Mouse (Mus musculus) heart, postnatal 0 days (tissue): ENCODE measurements around the gene Tmem144.

Experiments
- CTCF ChIP-seq: IDR thresholded peaks from 2 replicates; pipeline ENCODE4 v1.5.1; 2016; ENCODE audit warnings: antibody characterized with exemption, control low read depth, low read depth
- EP300 ChIP-seq: IDR thresholded peaks from 2 replicates; pipeline ENCODE4 v1.6.1; 2016; ENCODE audit warnings: antibody characterized with exemption, low read depth

GRCm38 (mm10) chr3:79808530-79809179 lies 43.9 kb downstream of the Tmem144 start:
- TF ChIP-seq CTCF (no peak), EP300 (no peak)
